Mouse (Mus musculus) limb, embryonic 15.5 days (tissue): ENCODE measurements at regions not wholly inside any gene's neighbourhood (a gene's known extent, or its start where the extent isn't known, plus 50 kb on each side); places are given as distances from the start of the nearest gene placed in this dataset.

Experiments used
- ATAC-seq: fragments of 200-750 bp; cut with Nextera tagmentation; 2 replicates; pipeline ENCODE4 v1.8.0; 2017; ENCODE audit warnings: low read depth, moderate TSS enrichment; ENCODE audit not compliant: insufficient number of reproducible peaks, low FRiP score, low TSS enrichment
- H3K27ac ChIP-seq: fragments of 300-500 bp; sonication (generic); 2 replicates; pipeline ENCODE4 v1.5.1; 2015; ENCODE audit warnings: moderate library complexity, mild to moderate bottlenecking, inconsistent platforms
- H3K27me3 ChIP-seq: fragments of 300-500 bp; sonication (generic); 2 replicates; pipeline ENCODE4 v1.6.1; 2015; ENCODE audit warnings: inconsistent platforms
- H3K36me3 ChIP-seq: fragments of 300-500 bp; sonication (generic); 2 replicates; pipeline ENCODE4 v1.6.1; 2015; ENCODE audit warnings: inconsistent platforms
- H3K4me1 ChIP-seq: fragments of 300-500 bp; sonication (generic); 2 replicates; pipeline ENCODE4 v1.6.1; 2015; ENCODE audit warnings: inconsistent platforms
- H3K4me2 ChIP-seq: fragments of 300-500 bp; sonication (generic); 2 replicates; pipeline ENCODE4 v1.6.1; 2015; ENCODE audit warnings: mild to moderate bottlenecking, inconsistent platforms
- H3K4me3 ChIP-seq: fragments of 300-500 bp; sonication (generic); 2 replicates; pipeline ENCODE4 v1.5.1; 2015; ENCODE audit warnings: mild to moderate bottlenecking, inconsistent platforms
- H3K9ac ChIP-seq: fragments of 300-500 bp; sonication (generic); 2 replicates; pipeline ENCODE4 v1.6.1; 2015; ENCODE audit warnings: inconsistent platforms
- H3K9me3 ChIP-seq: fragments of 300-500 bp; sonication (generic); 2 replicates; pipeline ENCODE4 v1.6.1; 2016; ENCODE audit warnings: inconsistent platforms
- WGBS: fragments of 180-500 bp; shearing (Covaris S2); methylation state at CpG from one replicate; pipeline ENCODE4 v1.1.7; 2015; 5-methylcytosine and 5-hydroxymethylcytosine counted together

DNA sequence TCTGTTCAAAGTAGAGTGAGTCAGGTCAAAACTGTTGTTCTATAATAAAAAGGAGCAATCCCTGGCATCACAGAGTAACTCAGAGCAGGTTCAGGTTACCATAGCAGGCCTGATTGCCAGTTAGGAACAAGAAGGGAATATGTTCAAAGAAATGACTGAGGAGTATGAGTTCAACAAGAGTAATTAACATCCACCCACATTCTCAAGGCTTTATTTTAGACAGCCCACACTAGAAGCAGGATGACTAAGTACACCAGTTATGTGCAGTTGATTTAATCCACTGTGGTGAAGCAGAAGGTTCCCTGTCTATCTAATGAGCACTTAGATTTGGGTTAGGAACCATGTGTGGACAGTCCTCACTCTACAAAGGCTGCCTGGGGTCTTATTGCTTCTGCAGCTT lies 158.5 kb upstream of the Slc39a10 start:
- H3K4me3 ChIP-seq = no peak overlapping the region
- no peak overlapping the region for H3K9ac ChIP-seq
- H3K27me3 ChIP-seq = no peaks in the 10 kb centered on the region
- no peaks in the 10 kb centered on the region for H3K9me3 ChIP-seq
- H3K4me1 ChIP-seq = no peaks in the 10 kb centered on the region
- H3K36me3 ChIP-seq = no peaks in the 10 kb centered on the region
- no peak overlapping the region for H3K4me2 ChIP-seq
- no peak for ATAC-seq
- no peak overlapping the region for H3K27ac ChIP-seq

DNA sequence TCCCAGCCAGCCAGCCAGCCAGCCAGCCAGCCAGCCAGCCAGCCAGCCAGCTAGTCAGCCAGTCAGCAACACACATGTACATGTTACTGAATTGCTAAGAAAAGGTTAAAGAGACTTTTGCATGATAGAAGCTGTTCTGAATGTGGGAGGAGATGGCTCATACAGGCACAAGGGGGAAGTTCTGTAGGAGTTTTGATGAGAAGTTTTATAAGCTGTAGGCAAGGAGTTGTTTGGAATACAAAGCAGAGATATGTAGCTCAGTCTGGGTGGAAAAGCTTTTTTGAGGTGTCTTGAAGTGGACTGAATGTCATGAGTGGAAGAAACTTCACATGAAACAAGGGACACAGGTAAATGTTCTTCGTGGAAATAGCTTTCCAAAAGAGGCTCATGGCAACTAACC lies 157.8 kb upstream of the Slc39a10 start:
- Histone ChIP-seq H3K9me3 (no peaks in the 10 kb centered on the region), H3K9ac (no peak overlapping the region), H3K4me1 (no peaks in the 10 kb centered on the region), H3K4me2 (no peak overlapping the region), H3K4me3 (no peak overlapping the region), H3K36me3 (no peaks in the 10 kb centered on the region), H3K27ac (no peak overlapping the region), H3K27me3 (no peaks in the 10 kb centered on the region)
- ATAC-seq = no peak
- 77% methylated on average over 1 of the region's 1 CpGs for WGBS

DNA sequence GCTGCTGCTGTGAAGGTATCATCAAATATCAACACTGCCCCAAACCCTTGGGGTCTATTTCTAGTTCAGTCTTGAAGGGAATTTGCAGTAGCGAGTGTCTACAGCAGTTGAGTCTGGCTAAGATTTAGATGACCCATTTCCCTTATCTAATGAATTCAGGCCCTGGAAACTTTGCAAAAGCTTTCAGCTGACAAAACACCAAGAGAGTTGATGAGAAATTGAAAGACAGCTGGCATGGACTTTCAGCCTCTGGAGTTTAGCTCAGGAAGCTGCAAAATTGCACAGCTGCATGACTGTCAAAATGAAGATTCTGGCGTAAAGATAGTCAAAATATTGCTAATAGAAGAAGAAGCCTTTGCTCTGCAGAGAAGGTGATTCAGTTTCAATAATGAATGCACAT lies 144.9 kb upstream of the Slc39a10 start:
- Histone ChIP-seq H3K27me3 (no peaks in the 10 kb centered on the region), H3K36me3 (no peaks in the 10 kb centered on the region), H3K4me1 (0 out of 2 replicates have a peak, but pooled peaks cover 4% of the 10 kb centered on the region), H3K9me3 (no peaks in the 10 kb centered on the region), H3K4me2 (no peak overlapping the region), H3K9ac (no peak overlapping the region), H3K4me3 (no peak overlapping the region), H3K27ac (no peak overlapping the region)
- ATAC-seq = no peak
- WGBS = 59% methylated on average over 2 of the region's 2 CpGs

DNA sequence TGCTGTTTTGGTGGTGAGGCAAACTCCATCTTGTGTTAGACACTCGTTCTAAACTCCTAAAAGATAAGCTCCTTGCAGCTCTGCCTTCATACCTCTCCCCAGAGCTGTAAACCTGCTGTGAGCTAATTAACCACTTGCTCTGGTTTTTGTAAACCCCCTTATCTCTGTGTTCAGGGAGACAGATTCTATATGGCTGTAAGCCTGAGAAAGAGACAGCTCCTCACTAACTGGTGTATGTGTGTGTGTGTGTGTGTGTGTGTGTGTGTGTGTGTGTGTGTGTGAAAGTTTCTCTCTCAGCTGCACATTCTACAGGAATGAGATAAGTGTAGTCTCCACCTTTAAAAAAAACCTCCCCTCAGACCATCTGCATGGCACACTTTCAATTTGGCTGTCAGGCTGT lies 126.7 kb upstream of the Slc39a10 start:
- H3K9ac ChIP-seq = no peak overlapping the region

DNA sequence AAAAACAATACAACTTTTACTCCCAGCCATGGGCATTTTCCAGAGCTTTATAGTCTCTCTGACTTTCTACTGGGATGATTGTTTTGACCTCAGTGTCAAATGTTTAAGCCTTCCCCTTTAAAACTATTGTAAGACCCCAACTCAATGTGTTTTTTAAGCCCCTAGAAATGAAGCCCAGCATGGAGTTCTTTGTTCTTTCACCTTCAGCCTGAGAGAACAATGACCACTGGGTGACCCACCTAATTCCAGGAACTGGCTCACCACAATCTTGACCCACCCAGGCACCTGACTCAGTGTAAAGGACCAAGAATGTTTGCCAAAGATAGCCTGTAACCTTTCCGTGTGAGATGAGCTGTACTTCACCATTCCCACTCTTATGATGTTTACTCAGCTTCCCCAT lies 121.9 kb upstream of the Slc39a10 start:
- H3K27me3 ChIP-seq = no peaks in the 10 kb centered on the region
- ATAC-seq = no peak

More for the DNA sequence above, 126.7 kb upstream of the Slc39a10 start:
- Histone ChIP-seq H3K4me1 (peaks cover 5% of the 10 kb centered on the region; the same call in 1 of the 2 replicates), H3K9me3 (no peaks in the 10 kb centered on the region; the same call in 1 of the 2 replicates), H3K27ac (no peak overlapping the region), H3K36me3 (no peaks in the 10 kb centered on the region), H3K4me2 (no peak overlapping the region), H3K4me3 (no peak overlapping the region), H3K27me3 (no peaks in the 10 kb centered on the region)
- no peak for ATAC-seq
- 6% methylated on average over 1 of the region's 1 CpGs for WGBS

DNA sequence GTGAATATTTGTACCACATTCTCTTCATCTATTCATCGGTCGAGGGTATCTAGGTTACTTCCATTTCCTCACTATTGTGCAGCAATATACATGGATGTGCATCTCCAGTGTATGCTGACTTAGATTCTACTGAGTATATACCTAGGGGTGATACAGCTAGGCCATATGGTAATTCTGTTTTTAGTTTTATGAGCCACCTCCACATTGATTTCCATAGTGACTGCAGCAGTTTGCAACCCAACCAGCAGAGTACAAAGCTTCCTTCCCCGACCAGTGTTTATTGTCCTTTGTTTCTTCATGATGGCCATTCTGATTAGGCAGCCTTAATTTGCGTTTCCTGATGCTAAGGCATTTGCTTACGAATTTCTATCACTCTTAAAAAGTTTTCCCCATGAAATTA lies 111.1 kb upstream of the Slc39a10 start:
- Histone ChIP-seq H3K4me2 (no peak overlapping the region), H3K9me3 (no peaks in the 10 kb centered on the region), H3K4me1 (peaks cover 6% of the 10 kb centered on the region; the same call in 1 of the 2 replicates), H3K9ac (no peak overlapping the region), H3K27ac (no peak overlapping the region), H3K27me3 (no peaks in the 10 kb centered on the region), H3K4me3 (no peak overlapping the region), H3K36me3 (no peaks in the 10 kb centered on the region)
- ATAC-seq = no peak
- 68% methylated on average over 5 of the region's 5 CpGs for WGBS

More for the DNA sequence above, 121.9 kb upstream of the Slc39a10 start:
- Histone ChIP-seq H3K9me3 (no peaks in the 10 kb centered on the region; the same call in 1 of the 2 replicates), H3K27ac (no peak overlapping the region), H3K9ac (no peak overlapping the region), H3K4me3 (no peak overlapping the region), H3K36me3 (no peaks in the 10 kb centered on the region), H3K4me2 (no peak overlapping the region), H3K4me1 (0 out of 2 replicates have a peak, but pooled peaks cover 3% of the 10 kb centered on the region)
- 87% methylated on average over 1 of the region's 1 CpGs for WGBS

DNA sequence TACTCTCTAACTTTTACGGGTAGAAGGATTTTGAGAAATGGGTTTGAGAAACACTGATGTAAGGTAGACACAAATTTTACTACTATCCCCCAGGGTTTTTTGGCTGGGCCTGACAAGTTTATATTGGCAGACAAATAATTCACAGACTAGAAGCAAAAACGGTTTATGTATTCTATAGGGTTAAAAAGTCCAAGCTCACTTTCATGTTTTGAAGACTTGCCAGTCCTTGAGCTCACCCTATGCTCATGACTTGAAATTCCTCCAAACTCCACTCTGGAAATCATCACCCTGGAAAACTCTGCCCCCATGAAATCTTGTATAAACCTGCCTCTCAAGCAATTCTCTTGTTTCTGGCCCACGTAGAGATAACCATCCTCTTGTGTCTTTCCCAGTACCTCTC lies 106.7 kb upstream of the Slc39a10 start:
- peaks cover 6% of the 10 kb centered on the region; the same call in 1 of the 2 replicates for H3K4me1 ChIP-seq
- H3K9me3 ChIP-seq = no peaks in the 10 kb centered on the region
- H3K27ac ChIP-seq = peak overlapping the region; percentile 47; the same call in 1 of the 2 replicates
- no peaks in the 10 kb centered on the region for H3K36me3 ChIP-seq
- WGBS = 24% methylated on average over 3 of the region's 3 CpGs
- no peak overlapping the region for H3K9ac ChIP-seq
- H3K4me3 ChIP-seq = no peak overlapping the region
- H3K4me2 ChIP-seq = no peak overlapping the region
- H3K27me3 ChIP-seq = no peaks in the 10 kb centered on the region
- ATAC-seq = no peak

DNA sequence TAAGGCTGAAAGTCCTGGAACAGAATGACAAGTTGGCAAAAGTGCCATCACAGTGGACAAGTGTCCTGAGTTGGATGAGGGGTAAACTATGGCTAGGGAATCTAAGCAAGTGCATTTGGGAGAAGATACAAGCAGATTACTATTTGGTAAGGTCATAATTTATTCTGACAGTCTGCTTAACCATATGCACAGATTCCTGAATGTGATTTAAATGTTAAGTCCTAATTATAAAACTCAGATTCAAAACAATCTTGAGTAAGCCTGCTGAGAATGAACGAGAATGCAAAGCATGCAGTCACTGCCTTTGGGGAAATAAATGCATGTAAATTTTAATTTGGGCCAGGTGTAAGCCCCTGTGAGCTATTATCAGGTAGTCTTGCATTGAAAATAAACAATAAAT lies 93.3 kb upstream of the Slc39a10 start:
- Histone ChIP-seq H3K4me3 (no peak overlapping the region), H3K36me3 (no peaks in the 10 kb centered on the region), H3K27me3 (no peaks in the 10 kb centered on the region), H3K4me1 (no peaks in the 10 kb centered on the region), H3K4me2 (no peak overlapping the region), H3K9me3 (no peaks in the 10 kb centered on the region), H3K27ac (no peak overlapping the region), H3K9ac (no peak overlapping the region)
- WGBS = 16% methylated on average over 1 of the region's 1 CpGs
- no peak for ATAC-seq

DNA sequence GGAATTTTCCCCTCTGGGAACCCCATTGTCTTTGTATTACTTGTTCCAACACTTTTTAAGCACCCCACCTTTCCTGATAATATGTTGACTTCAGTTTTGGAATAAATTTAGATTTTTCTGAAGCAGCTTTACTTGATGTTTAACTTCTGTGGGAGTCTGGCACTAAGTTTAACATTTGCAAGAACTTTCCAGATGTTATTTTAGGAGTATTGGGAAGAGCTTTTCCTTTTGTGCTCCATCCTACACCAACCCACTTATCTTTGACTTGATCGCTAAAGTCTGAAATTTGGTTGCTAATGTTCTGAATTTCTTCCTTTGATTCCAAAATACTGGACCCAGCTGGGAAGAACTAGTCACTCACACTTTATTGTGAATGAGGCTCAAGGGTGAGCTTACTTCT lies 90.4 kb upstream of the Slc39a10 start:
- no peaks in the 10 kb centered on the region for H3K4me1 ChIP-seq
- no peak overlapping the region for H3K9ac ChIP-seq
- no peak for ATAC-seq
- WGBS = 78% methylated on average over 1 of the region's 1 CpGs
- no peak overlapping the region for H3K4me3 ChIP-seq
- H3K4me2 ChIP-seq = no peak overlapping the region
- H3K9me3 ChIP-seq = no peaks in the 10 kb centered on the region
- H3K27ac ChIP-seq = no peak overlapping the region
- H3K27me3 ChIP-seq = no peaks in the 10 kb centered on the region
- H3K36me3 ChIP-seq = no peaks in the 10 kb centered on the region

DNA sequence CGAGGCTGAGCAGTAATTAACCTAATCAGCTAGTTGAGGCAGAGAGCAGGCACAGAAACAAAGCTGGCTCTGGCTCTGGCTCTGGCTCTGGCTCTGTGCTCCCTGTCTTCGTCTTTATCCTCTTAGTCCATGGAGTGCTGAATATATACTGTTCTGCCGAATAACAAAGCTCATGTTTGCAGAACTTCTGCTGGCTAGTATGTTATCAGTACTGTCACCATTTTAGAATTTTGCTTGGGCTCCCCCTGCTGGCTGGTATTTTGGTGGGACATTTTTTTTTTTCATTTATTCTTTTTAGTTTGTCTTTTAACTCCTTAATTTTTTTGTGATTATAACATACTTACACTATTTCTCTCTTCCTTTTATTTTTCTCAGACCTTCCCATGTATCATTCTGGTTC lies 77.8 kb upstream of the Slc39a10 start:
- ATAC-seq = no peak
- Histone ChIP-seq H3K9ac (no peak overlapping the region), H3K27me3 (no peaks in the 10 kb centered on the region), H3K9me3 (no peaks in the 10 kb centered on the region), H3K4me3 (no peak overlapping the region), H3K4me2 (no peak overlapping the region), H3K36me3 (no peaks in the 10 kb centered on the region), H3K27ac (no peak overlapping the region), H3K4me1 (no peaks in the 10 kb centered on the region)
- WGBS = 42% methylated on average over 3 of the region's 3 CpGs

DNA sequence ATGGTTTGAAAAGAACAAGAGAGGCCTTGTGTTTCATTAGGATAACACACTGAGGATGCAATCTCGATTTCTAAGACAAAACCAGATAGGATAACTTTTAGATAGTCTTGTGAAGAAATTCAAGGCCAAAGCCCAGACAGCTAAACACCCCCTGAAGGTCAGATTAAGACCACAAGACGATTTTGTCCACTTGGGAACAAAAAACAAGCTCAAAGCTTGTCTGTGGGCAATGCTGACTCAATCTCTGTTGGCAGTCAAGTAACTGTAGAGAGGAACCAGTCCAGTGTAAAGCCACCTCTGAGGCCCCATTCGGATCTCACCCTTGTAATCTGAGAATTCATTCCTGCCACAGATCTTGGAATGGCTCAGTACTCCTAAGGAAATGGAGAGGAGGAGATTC lies 75.7 kb upstream of the Slc39a10 start:
- 72% methylated on average over 3 of the region's 3 CpGs for WGBS
- H3K9me3 ChIP-seq = no peaks in the 10 kb centered on the region

DNA sequence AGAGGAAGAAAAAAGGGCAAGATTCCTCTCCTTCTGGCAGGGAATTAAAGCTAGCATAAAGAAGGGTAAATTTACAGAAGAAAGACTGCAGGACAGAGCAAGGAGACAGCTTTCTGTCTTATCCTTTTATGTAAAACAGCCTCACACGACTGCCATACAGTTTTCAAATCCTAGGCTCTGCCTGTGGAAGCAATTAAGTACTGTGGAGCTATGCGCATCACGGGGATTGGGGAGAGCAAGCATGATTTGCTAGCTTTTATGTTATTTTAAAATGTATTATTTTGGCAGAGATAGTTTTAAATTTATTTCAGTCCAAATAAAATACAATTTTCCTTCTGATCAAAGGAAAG lies 74.2 kb upstream of the Slc39a10 start:
- H3K27me3 ChIP-seq = no peaks in the 10 kb centered on the region

More for the DNA sequence above, 75.7 kb upstream of the Slc39a10 start:
- H3K4me3 ChIP-seq = no peak overlapping the region
- no peak overlapping the region for H3K9ac ChIP-seq
- no peaks in the 10 kb centered on the region for H3K36me3 ChIP-seq
- no peak overlapping the region for H3K4me2 ChIP-seq
- H3K27me3 ChIP-seq = no peaks in the 10 kb centered on the region
- no peaks in the 10 kb centered on the region for H3K4me1 ChIP-seq
- H3K27ac ChIP-seq = no peak overlapping the region
- no peak for ATAC-seq

More for the DNA sequence above, 74.2 kb upstream of the Slc39a10 start:
- no peak for ATAC-seq
- H3K4me1 ChIP-seq = no peaks in the 10 kb centered on the region
- 45% methylated on average over 3 of the region's 3 CpGs for WGBS
- no peak overlapping the region for H3K9ac ChIP-seq
- no peak overlapping the region for H3K4me2 ChIP-seq
- H3K36me3 ChIP-seq = no peaks in the 10 kb centered on the region
- H3K9me3 ChIP-seq = no peaks in the 10 kb centered on the region
- H3K27ac ChIP-seq = no peak overlapping the region
- H3K4me3 ChIP-seq = no peak overlapping the region
